Mouse (Mus musculus): Measurements from ENCODE around the gene Fam149a.
"Not testable (repeated sequence)": the region's sequence is repeated elsewhere in the genome, so short reads cannot be mapped to it uniquely, and the experiment has no call there.

The Fam149a gene

GRCm38 (mm10) chr8:45332685-45333409 lies 49.2 kb downstream of the Fam149a start, which contains the start of gene Cyp4v3:
Gene Cyp4v3 (minus strand): TSS chr8:45333216.
- DNase-seq (ENCODE audit: low spot score) = peak; percentile 55

DNA sequence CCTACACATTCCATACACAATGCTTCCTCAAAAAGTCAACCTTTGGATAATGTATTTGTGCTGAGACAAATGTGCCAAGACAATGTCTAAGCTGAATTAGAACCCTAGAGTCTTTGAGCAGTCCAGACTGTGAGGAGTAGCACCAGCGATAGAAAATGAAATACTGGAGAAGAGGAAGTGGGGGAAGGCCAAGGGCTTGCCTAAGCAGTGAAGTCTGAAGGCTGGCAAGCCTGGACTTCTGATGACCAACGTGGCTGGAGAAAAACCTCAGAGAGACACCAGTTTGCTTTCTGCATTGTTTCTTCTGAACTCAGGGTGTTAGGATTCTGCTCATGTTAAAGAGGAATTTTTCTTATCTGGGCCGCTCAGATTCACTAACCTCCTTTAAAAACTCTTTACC lies 51.2 kb downstream of the Fam149a start:
- no peak for DNase-seq (ENCODE audit: low spot score)

GRCm38 (mm10) chr8:45329206-45329980 lies 52.7 kb downstream of the Fam149a start:
- no peak for DNase-seq (ENCODE audit: low spot score)

DNA sequence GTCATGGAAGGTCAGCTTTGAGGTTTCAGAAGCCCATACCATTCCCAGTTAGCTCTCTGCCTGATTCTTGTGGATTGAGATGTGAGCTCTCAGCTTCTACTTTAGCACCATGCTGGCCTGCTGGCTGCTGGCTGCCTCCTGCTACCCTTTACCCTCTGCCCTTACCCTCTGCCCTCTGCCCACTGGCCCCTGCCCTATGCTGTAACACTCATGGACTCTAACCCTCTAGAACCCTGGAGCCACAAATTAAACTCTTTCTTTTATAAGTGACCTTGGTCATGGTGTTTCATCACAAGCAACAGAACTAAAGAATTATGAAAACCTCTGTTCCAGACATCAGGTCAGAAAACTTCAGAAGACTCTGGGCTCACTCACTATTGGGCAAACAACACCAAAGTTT lies 55.0 kb downstream of the Fam149a start:
- not testable (repeated sequence) for DNase-seq (ENCODE audit: low spot score)

- DNase-seq (ENCODE audit: low spot score) = no peak
These were observed 57.9 kb downstream of the Fam149a start for GRCm38 (mm10) chr8:45324151-45324550.

- DNase-seq (ENCODE audit: low spot score) = no peak
These were observed 60.7 kb downstream of the Fam149a start for GRCm38 (mm10) chr8:45321365-45321764.

- DNase-seq (ENCODE audit: low spot score) = no peak
These were observed 61.2 kb downstream of the Fam149a start for GRCm38 (mm10) chr8:45320930-45321329.

- no peak for DNase-seq (ENCODE audit: low spot score)
These were observed 71.1 kb downstream of the Fam149a start for GRCm38 (mm10) chr8:45310967-45311366.

DNA sequence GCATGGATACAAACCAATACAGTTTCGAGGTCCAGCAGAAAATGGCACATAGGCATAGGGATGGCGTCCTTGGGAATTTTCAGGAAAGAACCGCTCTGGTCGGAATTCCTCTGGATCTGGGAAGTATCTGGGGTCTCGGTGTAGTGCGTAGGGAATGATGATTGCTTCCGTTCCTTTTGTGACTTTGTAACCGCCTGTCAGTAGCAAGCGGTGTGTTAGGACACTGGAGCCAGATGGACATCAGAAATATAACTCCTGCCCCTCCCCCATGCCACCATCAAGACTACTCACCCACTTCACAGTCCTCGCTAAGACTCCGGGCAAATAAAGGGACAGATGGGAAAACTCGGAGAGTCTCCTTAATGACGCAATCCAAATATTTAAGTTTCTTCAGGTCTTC lies 73.7 kb downstream of the Fam149a start, which contains the start of gene Gm45753:
Gene Gm45753 (minus strand): TSS at position 101 of the 400 bp plus-strand sequence.
- no peak for DNase-seq (ENCODE audit: low spot score)

DNA sequence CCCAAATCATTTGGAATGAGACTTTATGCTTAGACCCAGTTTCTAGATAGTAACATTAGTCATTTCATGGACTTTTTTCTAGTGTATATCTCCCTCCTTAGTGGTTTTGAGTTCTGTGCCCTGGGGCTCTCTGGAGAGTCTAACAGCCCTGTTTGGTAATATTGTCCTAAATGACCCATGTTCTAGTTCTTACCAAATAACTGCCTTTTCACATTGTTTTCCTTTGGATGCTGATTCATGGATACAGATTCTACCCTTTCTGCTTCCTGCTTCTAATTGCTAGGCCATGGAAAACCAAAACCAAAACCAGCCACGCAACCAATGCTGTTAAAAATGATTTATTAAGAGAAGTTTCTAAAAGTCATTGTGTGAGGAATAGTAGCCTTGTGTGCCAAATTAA lies 76.6 kb downstream of the Fam149a start:
- no peak for DNase-seq (ENCODE audit: low spot score)

GRCm38 (mm10) chr8:45304354-45304753 lies 77.7 kb downstream of the Fam149a start:
- DNase-seq (ENCODE audit: low spot score) = no peak

DNA sequence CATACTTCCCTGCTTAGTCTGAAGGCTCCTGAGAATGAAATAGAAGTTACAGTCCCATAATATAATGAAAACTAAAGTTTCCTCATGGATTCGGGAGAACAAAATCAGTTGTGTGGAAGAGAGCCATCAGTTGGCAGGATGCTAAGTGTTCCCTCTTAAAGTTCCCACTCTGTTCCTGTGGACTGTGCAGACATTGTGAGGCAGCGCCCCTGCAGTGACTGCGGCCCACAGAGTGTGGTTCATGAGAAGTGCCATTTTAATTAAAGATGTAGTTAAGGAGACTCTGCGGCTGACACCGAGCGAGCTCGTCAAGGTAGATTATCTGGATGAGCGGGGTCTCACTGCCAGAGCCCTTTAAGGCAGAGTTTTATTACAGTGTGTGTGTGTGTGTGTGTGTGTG lies 79.7 kb downstream of the Fam149a start:
- DNase-seq (ENCODE audit: low spot score) = no peak

GRCm38 (mm10) chr8:45295276-45295675 lies 86.8 kb downstream of the Fam149a start:
- no peak for DNase-seq (ENCODE audit: low spot score)

GRCm38 (mm10) chr8:45294687-45295086 lies 87.4 kb downstream of the Fam149a start, which contains the start of gene Klkb1:
Gene Klkb1 (minus strand): TSS chr8:45294859.
- DNase-seq (ENCODE audit: low spot score) = no peak

GRCm38 (mm10) chr8:45291790-45292189 lies 90.3 kb downstream of the Fam149a start:
- no peak for DNase-seq (ENCODE audit: low spot score)

Measured in ovary, adult 18-20 months (tissue).